Mouse (Mus musculus) spleen, embryonic (tissue): ENCODE results near the gene Rapgef2.

Experiments
- CTCF ChIA-PET: fragments of 350-600 bp; sonication (Branson Sonifier 250); formaldehyde crosslinking; loops from one replicate; lab custom pipeline; 2022; lab: Charles Lee

Gene Rapgef2

DNA sequence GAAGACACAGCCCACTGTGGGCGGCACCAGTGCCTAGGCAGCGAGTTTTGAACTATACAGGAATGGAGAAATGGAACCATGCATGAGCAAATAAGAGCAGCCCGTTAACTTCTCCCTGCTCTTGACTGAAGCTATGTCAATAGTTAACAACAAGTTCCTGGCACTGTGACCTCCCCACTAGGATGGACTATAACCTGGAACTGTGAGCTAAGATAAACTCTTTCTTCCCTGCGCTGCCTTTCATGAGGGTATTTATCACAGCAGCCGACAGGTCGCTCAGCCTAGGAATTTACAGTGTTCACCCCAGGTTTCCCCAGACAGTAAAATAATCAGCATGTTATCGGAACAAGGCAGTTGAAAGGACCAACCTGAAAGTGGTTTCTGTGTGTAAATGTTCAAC is 79.8 kb downstream of the Rapgef2 start:
- CTCF ChIA-PET, result no interaction called here

DNA sequence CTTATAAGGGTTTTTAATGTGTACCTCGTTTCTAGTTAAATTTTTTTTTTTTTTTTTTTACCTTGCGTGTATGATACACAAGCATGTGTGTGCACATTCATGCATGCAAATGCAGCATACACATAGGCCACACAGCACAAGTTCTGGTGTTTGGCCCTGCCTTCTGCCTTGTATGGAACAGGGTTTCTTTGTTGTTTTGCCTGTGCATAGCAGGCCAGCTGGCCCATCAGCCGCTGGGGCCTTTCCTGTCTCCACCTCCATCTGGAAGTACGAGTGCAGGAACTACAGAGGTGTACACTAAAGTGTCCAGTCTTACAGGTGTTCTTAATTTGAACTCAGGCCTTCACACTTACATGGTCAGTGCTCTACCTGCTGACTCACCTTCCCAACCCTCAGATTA is 80.3 kb downstream of the Rapgef2 start:
- CTCF ChIA-PET, result no interaction called here

DNA sequence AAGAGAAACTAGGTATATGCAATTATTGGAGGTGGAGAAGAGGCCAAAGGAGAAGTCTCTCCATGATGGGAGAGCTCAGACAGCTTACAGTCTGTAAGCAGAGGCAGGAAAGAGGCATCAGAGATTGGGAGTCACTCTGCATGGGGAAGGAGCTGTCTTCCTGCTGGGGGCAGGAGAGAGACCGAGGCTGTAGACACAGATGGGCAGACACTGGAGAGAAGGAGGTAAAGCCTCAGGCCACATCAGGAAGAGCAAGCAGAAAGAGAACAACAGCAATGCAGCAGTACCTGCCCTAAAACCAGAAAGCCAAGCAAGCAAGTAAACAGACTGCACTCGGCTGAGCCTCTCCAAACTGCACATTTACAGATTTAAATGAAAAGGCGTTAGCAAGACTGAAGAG is 81.2 kb downstream of the Rapgef2 start:
- CTCF ChIA-PET, result no interaction called here

DNA sequence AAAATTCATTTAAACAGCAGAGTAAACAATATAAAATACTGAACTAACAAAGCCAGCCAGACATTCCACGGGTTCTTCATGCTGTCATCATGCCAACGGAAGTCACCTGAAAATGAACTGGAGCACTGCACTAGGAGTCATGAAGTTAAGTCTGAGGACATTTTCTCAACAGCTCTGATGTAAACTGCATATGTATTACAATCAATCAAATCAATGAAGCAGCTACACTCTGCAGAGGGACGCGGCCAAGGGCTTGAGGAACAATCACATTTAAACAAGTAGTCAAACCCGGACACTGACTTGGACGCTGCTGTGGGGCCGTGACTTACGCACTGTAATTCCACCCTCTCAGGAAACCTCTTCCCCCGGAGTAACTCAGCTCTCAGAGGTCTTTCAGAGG is 82.1 kb downstream of the Rapgef2 start:
- CTCF ChIA-PET, result interaction anchor here (0.6 kb wide), 1 partner anchor 12 kb away, joined by 7 read pairs; no protein-coding TSS in a partner anchor

DNA sequence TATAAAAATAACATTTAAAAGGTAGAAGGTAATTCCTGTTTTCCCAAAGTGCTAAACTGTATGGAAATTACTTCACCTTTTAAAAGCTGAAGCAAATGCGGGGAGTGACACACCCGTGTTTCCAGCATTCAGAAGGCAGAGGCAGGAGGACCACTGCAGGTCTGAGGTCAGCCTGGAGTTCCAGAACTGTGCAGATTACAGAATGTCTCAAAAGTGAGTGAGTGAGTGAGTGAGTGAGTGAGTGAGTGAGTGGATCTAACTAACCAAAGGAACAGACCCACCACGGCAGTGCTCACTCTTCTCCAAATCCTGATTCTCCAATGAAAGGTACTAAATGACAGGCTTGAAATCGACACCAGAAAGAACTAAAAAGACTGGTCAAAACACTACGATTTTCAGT is 82.5 kb downstream of the Rapgef2 start:
- CTCF ChIA-PET, result no interaction called here

DNA sequence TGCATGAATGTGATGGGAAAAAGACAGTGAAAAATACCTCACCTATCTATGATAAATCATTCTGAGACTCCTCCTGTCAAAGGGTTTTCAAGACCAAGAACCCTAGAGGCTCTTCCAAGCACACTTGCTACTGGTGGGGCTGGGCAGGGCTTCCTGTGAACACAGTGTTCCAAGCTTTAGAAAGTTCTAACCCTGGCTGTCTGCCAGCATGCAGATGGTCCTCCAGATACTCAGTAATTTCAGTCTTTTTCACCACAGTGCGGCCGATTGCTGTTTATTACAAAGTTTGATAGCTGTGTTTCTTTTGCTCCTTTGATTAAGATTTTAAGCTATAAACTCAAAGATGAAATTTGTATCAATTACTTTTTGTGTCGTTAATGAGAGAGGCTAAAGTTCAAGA is 83.1 kb downstream of the Rapgef2 start:
- CTCF ChIA-PET, result interaction anchor here (0.6 to 0.7 kb wide), 4 partner anchors 18 to 306 kb away, joined by 3 to 7 read pairs (median 4); partner anchors contain the start of gene Rapgef2

DNA sequence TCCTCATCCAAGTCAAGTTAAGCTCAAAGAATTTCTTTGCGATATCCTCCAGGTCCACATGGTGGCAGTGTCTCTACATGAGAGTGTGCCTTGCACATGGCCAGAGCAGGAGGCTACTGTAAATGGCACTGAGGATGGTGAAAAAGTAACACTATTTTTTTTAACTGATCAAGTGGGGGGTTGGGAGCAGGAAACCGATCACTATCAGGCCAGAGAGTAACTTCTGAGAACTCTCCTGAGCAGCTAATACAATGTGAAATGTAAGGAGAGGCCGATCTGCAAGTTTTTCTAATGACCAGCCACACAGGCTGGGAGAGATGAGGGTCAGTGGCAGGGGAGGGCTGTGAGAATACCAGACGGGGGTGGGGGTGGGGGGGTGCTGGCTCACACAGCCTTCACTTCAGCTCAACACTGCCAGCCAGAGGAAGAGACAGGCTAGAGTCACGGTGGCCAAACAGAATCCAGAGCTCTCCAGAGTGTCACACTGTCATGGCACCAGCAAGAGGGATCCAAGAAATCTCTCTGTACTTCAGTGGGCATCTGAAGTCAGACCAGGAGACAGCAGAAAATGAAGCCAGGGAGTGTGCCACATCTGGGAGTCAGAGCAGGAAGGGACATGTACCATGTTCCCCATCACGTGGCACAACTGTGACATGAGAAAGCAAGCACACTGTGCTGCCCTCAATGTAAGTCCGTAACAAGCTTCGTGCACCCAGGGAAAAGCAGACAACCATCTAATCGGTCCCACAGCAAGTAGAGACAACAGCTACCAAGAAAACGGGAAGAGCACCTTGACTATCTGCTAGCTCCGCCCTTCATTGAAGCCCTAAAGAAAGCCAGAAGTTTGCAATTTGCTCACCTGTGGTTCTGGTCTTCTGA is 83.8 kb downstream of the Rapgef2 start:
- CTCF ChIA-PET, result interaction anchor here (0.6 to 0.8 kb wide), 5 partner anchors 8 to 307 kb away, joined by 3 to 7 read pairs (median 4); partner anchors contain the start of gene Rapgef2

DNA sequence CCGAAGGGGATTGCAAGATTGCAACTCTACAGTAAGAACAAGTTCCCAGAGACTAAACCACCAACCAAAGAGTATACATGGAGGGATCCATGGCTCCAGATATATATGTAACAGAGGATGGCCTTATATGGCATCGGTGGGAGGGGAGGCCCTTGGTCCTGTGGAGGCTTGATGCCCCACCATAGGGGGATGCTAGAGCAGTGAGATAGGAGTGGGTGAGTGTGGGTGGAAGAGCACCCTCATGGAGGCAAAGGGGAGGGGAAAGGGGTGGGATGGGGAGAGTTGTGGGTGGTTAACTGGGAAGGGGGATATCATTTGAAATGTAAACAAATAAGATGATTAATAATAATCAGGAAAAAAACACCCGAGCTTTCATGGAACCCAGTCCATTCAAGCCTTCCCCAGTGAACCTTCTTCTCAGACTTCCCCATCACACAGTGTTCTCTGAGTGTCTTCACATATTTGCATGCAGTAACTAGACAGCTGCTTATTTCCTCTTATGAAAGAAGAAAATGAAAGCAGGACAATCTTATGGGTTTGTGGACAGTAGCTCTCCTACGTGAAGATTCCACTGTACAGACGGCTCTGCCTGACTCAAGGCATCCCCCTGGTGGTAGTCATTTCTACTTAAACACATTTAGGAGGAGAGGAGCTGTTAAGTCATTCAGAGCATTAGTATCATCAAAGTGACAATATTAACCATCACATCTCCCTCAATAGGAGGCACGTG is 89.4 kb downstream of the Rapgef2 start:
- CTCF ChIA-PET, result interaction anchor here (0.5 kb wide), 1 partner anchor 10 kb away, joined by 3 read pairs; no protein-coding TSS in a partner anchor

DNA sequence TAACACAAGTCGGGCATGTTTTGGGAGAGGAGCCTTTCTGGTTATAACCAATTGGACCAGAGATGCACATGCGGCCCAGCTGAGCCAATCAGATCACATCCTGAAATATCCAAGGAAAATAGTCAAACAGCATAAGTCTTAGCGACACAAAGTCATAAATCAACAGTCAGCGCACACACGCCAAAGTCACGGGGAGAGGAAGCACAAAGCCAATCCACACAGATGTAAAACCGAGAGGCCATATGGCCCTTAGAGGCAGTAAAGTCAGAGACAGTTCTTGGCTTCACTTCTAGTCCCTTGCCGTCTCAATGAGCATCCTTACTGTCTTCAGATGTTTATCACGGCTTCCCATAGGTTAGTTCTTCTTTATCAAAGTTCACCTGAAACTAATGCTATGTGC is 91.0 kb downstream of the Rapgef2 start:
- CTCF ChIA-PET, result interaction anchor here (0.7 kb wide), 1 partner anchor 336 kb away, joined by 7 read pairs; no protein-coding TSS in a partner anchor

DNA sequence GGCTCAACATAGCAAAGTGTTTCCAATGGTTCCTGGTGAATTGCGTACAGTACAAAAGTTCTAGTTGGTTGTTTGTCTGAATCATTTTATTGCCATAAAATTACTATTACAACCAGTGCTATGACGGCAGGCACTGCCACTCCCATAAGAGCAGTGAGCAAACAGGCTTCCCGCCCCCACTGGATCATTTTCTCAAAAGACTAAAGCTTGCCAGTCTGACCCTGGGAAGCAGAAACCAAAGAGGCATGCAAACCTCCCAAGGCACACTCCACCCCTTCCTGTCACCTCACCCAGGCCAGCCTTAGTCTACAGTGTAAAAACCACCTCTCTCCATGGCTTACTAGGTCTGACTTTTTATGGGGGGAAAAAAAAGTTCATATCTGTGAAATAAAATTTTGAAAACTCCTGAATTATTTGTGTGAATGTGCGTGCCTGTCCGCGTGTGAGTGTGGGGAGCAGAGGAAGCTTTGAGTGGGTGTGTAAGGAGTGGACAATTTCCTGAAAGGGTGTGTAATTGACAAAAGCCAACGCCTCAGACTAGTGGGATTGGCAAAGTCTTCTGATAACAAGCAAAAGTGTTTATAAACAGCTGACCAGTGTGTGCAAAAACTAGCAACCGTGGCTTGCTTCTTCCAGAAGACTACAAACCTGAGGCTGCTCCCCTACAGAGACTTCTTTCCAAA is 92.1 kb downstream of the Rapgef2 start:
- CTCF ChIA-PET, result no interaction called here

DNA sequence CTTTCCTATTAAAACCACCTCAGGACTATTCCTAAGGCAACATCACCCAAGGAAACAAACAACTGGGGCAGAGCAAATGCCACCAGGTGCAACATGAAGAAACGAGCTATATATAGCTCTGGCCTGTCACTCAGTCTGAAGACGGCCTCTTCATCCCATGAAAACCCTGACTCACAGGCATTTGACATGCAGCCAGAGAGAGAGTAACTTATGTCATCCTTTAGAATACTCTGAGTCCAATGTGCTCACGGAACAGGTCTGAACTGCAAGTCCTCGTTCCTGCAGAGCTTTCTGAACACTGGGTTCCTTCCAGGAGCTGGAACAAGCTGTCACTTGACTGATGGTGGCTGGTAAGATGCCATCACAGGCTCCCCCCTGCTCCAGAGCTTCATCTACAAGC is 93.3 kb downstream of the Rapgef2 start:
- CTCF ChIA-PET, result interaction anchor here (0.6 kb wide), 1 partner anchor 438 kb away, joined by 5 read pairs; no protein-coding TSS in a partner anchor

DNA sequence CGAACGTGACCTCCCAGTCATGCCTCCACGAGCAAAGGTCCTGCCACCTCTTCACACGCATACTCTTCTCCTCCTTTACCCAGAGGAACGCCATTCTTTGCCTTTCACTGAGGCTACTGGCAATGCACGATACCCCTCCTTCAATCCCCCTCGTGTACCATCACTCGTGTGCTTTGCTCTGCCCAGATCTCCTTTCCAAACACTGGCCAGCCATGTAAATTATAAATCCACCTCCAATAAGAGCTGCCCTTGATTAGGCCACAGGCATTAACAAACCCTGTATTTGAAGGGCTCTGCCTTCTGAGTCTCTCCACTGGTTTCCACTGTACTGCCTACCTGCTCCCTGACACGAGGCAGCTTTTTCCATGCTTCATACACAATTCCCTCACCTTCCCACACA is 94.3 kb downstream of the Rapgef2 start:
- CTCF ChIA-PET, result no interaction called here

DNA sequence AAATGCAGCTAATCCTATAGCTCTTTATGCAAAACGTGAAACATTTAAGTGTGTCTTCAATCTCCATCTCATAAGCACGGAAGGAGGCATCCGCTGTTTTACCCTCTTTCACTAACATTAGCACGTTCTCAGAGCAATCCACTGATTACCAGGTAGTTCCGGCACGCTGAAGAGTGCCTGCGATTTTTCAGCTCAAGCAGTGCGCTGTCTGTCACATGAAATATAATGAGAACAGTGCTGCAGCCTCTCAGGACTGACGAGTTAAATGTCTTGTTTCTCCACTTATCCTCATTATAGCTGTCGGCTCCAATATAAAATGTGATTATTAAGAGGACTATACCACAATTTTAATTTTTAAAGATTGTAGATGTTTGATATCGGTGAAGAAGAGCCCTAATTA is 94.8 kb downstream of the Rapgef2 start:
- CTCF ChIA-PET, result no interaction called here

DNA sequence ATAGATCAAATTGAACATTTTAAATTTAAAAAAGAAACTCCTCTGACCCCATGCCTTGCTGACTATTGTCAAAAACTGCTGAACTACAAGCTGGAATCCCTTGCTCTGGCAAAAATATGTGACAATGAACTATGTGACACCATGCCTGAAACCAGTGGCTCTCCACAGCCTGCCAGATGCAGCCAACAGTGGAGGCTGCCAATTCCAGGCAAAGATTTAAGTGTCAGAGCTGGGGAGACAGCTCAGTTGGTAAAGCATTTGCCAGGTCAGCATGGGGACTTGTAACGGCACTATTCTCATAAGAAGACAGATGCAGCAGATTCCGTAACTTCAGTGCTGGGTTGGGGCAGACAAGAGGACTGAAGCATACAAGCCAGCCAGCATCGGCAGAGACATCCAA is 95.9 kb downstream of the Rapgef2 start:
- CTCF ChIA-PET, result no interaction called here

DNA sequence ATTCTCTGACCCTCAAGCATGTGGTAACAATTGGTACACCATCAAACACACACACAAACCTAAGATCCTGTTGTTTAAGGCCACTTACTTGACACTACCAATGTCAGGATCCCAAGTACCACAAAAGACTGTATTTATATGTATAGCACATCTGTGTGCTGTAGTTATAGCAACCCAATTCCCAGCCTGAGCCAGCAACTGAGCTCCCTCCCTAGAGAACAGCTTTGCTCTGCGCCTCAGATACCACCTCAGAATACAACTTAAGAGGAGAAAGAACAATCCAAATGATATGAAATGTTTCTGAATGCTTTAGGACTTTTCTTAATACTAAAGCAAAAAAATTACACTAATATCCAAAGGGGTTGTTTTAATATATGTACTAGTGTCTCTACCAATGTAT is 98.4 kb downstream of the Rapgef2 start:
- CTCF ChIA-PET, result no interaction called here

DNA sequence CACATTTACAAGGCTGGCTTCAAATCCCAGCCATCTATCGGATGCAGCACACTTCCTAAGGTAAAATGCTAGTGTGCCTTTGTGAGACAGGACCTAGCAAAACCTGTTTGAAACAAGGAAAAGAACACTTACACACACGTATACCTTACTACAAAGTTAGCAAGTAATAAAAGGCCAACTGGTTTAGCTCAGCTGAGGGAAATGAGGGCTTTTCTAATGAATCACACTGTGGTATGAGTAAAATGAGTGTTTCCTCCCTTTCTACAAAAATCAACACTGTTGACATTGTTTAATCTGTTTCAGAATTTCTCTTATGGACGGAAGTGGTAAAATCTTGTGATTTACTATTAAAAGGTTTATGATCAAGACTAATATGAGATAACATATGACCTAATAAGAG is 104.0 kb downstream of the Rapgef2 start:
- CTCF ChIA-PET, result no interaction called here

DNA sequence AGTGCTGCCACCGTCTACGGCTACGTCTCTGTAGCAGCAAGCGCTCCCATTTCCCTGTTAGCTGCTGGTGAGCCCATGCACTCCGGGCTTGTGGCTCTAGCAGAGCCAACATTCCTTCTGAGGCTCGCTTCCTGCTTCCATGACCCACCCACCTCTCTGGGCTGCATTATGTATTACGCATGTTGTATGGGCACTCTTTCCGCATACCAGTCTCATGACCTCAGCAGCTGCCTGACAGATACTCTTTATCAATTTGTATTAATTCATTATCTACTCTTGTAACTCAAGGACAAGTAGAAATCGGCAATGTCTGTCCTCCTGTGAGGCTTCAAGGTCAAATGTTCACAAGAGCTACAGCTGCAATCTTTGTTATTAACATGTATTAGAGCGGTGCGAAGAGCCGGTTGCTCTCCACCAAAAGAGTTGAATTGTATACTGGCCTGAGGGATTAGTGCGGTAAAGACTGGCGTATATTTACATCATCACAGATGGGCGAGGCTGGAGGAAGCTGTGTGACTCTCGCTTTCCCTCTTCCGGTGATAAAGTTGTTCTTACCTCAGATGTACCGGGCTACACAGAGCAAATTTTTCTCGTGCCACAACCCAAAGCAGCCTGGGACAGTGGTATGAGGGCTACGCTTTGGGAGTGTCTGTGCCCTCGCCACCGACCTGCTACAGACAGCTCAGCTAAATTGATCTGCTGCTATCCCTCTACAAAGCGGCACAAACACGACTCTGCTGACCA is 104.9 kb downstream of the Rapgef2 start:
- CTCF ChIA-PET, result no interaction called here

DNA sequence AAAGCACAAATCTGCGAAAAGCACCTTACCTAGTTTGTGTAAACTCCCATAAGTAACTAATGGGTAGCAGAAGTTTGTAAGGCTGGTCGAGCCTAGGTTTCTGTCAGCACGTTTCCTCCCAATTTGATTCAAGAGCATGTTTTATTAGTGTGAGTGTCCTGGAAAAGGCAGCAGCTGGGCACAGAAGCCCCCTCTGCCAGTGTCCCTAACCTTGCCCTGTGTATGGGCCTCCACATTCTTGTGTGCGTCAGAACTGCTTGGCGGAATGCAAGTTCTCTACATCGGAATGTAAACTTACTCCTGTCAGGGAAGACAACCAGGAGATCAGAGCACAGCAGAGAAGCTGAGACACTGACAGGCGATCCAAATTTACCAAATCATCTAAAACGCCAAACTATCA is 106.2 kb downstream of the Rapgef2 start:
- CTCF ChIA-PET, result interaction anchor here (0.6 kb wide), 1 partner anchor 212 kb away, joined by 3 read pairs; no protein-coding TSS in a partner anchor

DNA sequence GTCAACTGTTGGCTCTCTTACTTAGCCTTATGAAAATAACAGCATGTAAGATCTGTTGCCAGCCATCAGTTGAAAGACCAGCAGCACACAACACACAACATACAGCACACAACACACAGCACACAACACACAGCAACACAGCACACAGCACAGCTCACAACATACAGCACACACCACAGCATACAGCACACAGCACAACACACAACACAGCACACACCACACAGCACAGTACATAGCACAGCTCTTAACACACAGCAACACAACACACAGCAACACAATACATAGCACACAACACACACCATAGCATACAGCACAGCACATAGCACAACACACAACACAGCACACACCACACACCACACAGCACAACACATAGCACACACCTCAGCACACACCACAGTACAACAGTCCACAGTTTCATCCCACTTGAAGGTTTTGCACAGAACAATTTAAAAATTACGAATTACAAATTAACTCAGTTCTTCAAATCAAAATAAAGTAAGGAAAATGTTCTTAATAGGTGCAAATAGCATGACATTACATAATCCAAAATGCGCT is 106.7 kb downstream of the Rapgef2 start:
- CTCF ChIA-PET, result interaction anchor here (0.5 kb wide), 1 partner anchor 51 kb away, joined by 3 read pairs; no protein-coding TSS in a partner anchor

DNA sequence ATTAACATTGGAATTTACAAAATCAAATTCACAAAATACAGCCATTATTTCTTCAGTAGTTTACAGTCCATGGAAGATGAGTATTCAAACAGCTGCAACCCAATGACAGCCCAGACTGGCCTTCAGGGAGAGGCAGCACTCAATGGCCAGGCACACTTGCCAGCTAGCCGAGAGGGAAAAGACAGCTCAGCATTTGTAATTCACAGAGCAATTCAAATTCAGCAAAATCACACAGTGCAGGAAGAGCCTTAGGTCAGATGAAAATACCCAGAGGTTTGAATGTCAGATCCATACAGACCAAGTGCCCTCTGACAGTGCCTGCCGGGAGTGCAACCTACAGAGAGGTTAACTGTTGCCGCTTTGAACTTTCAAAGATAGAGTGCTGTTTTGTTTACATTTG is 107.6 kb downstream of the Rapgef2 start:
- CTCF ChIA-PET, result no interaction called here

DNA sequence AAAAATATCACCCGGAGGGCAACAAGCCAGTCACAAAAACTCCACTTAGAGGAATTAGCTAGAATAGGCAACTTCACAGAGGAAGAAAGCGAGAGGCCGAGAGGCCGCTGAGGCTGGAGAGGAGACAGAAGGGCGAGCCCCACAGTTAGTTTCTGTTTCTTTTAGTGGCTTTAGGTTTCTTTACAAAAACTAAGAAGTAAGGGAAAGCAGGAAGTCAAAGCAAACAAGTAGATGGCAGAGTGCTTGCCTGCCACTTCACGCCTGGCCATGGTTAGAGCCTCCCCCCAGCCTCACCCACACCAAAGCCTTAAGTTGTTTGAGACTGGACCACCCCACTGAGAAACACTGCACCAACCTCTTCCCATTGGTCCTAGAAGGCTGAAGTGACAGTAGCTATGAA is 108.2 kb downstream of the Rapgef2 start:
- CTCF ChIA-PET, result no interaction called here
